Mouse (Mus musculus) G1E (cell line): ENCODE data around the gene Nobox. TPM values are rescaled to one million over a fixed set of nuclear protein-coding genes. Genes with fewer than 3 reads are reported as not detected.

Experiments used
- ATAC-seq: 2 replicates; pipeline ENCODE4 v1.8.0; 2016; ENCODE audit warnings: mild to moderate bottlenecking; ENCODE audit not compliant: insufficient number of reproducible peaks, poor library complexity, low FRiP score, severe bottlenecking; ENCODE audit errors: extremely low read depth
- DNase-seq: peaks from one replicate; pipeline ENCODE4 v3.0.0; 2012; ENCODE audit warnings: low spot score
- H3K27me3 ChIP-seq: 2 replicates; pipeline ENCODE4 v1.6.1; 2012; ENCODE audit warnings: mild to moderate bottlenecking, low read length, inconsistent platforms; ENCODE audit not compliant: insufficient read depth
- H3K36me3 ChIP-seq: replicated peaks from 2 replicates; pipeline ENCODE3; 2012; ENCODE audit warnings: mild to moderate bottlenecking, inconsistent platforms
- H3K4me1 ChIP-seq: 2 replicates; pipeline ENCODE4 v1.6.1; 2012; ENCODE audit warnings: low read depth, low read length, inconsistent platforms, mixed read lengths; ENCODE audit not compliant: insufficient read depth
- H3K4me3 ChIP-seq: 2 replicates; pipeline ENCODE4 v1.5.1; 2012; ENCODE audit warnings: low read depth, mild to moderate bottlenecking, inconsistent platforms, low read length, moderate library complexity, mixed read lengths
- H3K9me3 ChIP-seq: replicated peaks from 2 replicates; pipeline ENCODE4 v1.6.1; 2012; ENCODE audit warnings: inconsistent platforms
- CTCF ChIP-seq: IDR thresholded peaks from 2 replicates; pipeline ENCODE4 v1.5.1; 2012; ENCODE audit warnings: low read depth, low read length, inconsistent platforms, mixed read lengths
- GATA1 ChIP-seq: IDR thresholded peaks from 2 replicates; pipeline ENCODE4 v1.6.1; 2012; ENCODE audit warnings: borderline replicate concordance, low read length, inconsistent platforms, mixed read lengths
- GATA2 ChIP-seq: IDR thresholded peaks from 2 replicates; pipeline ENCODE4 v1.6.1; 2012; ENCODE audit warnings: low read depth, low read length, inconsistent platforms, borderline replicate concordance
- POLR2AphosphoS5 ChIP-seq: IDR thresholded peaks from 2 replicates; pipeline ENCODE4 v1.6.1; 2012; ENCODE audit warnings: low read depth, low read length, inconsistent platforms; ENCODE audit not compliant: insufficient replicate concordance
- TAL1 ChIP-seq: conservative IDR thresholded peaks from 2 replicates; pipeline ENCODE4 v1.6.1; 2012; ENCODE audit warnings: low read depth, low read length, inconsistent platforms, mixed read lengths
- polyA plus RNA-seq: library from polyadenylated mRNA; stranded (reverse); fragments of >175 nt; gene quantifications from 2 replicates; pipeline ENCODE4 v1.2.3, GENCODE M21; 2012
- total RNA-seq, 2 experiments: library from RNA; stranded (forward) in 1 of 2; stranded (reverse) in 1 of 2; fragments of 200-1000 nt in 1 of 2; fragments of >200 nt in 1 of 2; fragmentation: Nextera tagmentation in 1 of 2; gene quantifications; 2 replicates each; pipeline ENCODE4 v1.2.3; 2014 to 2017

The Nobox gene
- total and polyA plus RNA-seq, 3 experiments: 0.02 TPM; not detected in 2

- peaks cover 11% of the 10 kb centered on the region for H3K27me3 ChIP-seq
- no peaks in the 10 kb centered on the region for H3K36me3 ChIP-seq
- DNase-seq (no peak), ATAC-seq (no peak)
- H3K9me3 ChIP-seq: no peaks in the 10 kb centered on the region
- H3K4me3 ChIP-seq: no peak overlapping the region
- no peaks in the 10 kb centered on the region for H3K4me1 ChIP-seq
- TF ChIP-seq GATA2: no peak
- TF ChIP-seq TAL1: no peak
- no peak for TF ChIP-seq CTCF
- TF ChIP-seq POLR2AphosphoS5: no peak
- TF ChIP-seq GATA1: no peak
Observed at GRCm38 (mm10) chr6:43260756-43261155, 48.6 kb downstream of the Nobox start.

GRCm38 (mm10) chr6:43254193-43254926 lies 55.0 kb downstream of the Nobox start:
- Histone ChIP-seq H3K27me3 (no peaks in the 10 kb centered on the region), H3K36me3 (no peaks in the 10 kb centered on the region), H3K4me1 (no peaks in the 10 kb centered on the region), H3K9me3 (no peaks in the 10 kb centered on the region), H3K4me3 (no peak overlapping the region)
- no peak for TF ChIP-seq TAL1
- no peak for TF ChIP-seq GATA2
- TF ChIP-seq CTCF: no peak
- no peak for TF ChIP-seq GATA1
- no peak for TF ChIP-seq POLR2AphosphoS5
- DNase-seq (no peak), ATAC-seq (no peak)

Other genes starting within 250 kb of the Nobox start
- gene Olfr441, start 203.2 kb downstream of the Nobox start, total RNA-seq (2014; fragmentation: Nextera tagmentation): not detected in 2 replicates
- gene Olfr441, start 203.2 kb downstream of the Nobox start, total RNA-seq (2017): not detected in 2 replicates
- gene Olfr441, start 203.2 kb downstream of the Nobox start, polyA plus RNA-seq: not detected in 2 replicates
- gene Olfr237-ps1, start 163.0 kb downstream of the Nobox start, total RNA-seq (2014; fragmentation: Nextera tagmentation): not detected in 2 replicates
- gene Olfr237-ps1, start 163.0 kb downstream of the Nobox start, total RNA-seq (2017): 0.16 TPM in 1 of 2 replicates, not detected in the other
- gene Olfr237-ps1, start 163.0 kb downstream of the Nobox start, polyA plus RNA-seq: not detected in 2 replicates
- not detected in 2 replicates for gene Olfr437, start 146.3 kb downstream of the Nobox start, total RNA-seq (2014; fragmentation: Nextera tagmentation)
- 0.06 and 0.22 TPM in 2 replicates for gene Olfr437, start 146.3 kb downstream of the Nobox start, total RNA-seq (2017)
- gene Olfr437, start 146.3 kb downstream of the Nobox start, polyA plus RNA-seq: not detected in 2 replicates
- gene Olfr13, start 137.4 kb downstream of the Nobox start, total RNA-seq (2014; fragmentation: Nextera tagmentation): not detected in 2 replicates
- 0.22 TPM in 1 of 2 replicates, not detected in the other for gene Olfr13, start 137.4 kb downstream of the Nobox start, total RNA-seq (2017)
- not detected in 2 replicates for gene Olfr13, start 137.4 kb downstream of the Nobox start, polyA plus RNA-seq
- not detected in 2 replicates for gene Olfr435, start 112.4 kb downstream of the Nobox start, total RNA-seq (2014; fragmentation: Nextera tagmentation)
- gene Olfr435, start 112.4 kb downstream of the Nobox start, total RNA-seq (2017): 0.05 TPM in 1 of 2 replicates, not detected in the other
- not detected in 2 replicates for gene Olfr435, start 112.4 kb downstream of the Nobox start, polyA plus RNA-seq
- not detected in 2 replicates for gene Olfr434, start 96.5 kb downstream of the Nobox start, total RNA-seq (2014; fragmentation: Nextera tagmentation)
- not detected in 2 replicates for gene Olfr434, start 96.5 kb downstream of the Nobox start, total RNA-seq (2017)
- gene Olfr434, start 96.5 kb downstream of the Nobox start, polyA plus RNA-seq: not detected in 2 replicates
- not detected in 2 replicates for gene Olfr47, start 78.0 kb downstream of the Nobox start, total RNA-seq (2014; fragmentation: Nextera tagmentation)
- 0.33 TPM in 1 of 2 replicates, not detected in the other for gene Olfr47, start 78.0 kb downstream of the Nobox start, total RNA-seq (2017)
- not detected in 2 replicates for gene Olfr47, start 78.0 kb downstream of the Nobox start, polyA plus RNA-seq
- gene Arhgef5, start 44.0 kb downstream of the Nobox start, total RNA-seq (2014; fragmentation: Nextera tagmentation): not detected in 2 replicates
- gene Arhgef5, start 44.0 kb downstream of the Nobox start, total RNA-seq (2017): 0.12 and 1.1 TPM in 2 replicates
- not detected in 2 replicates for gene Arhgef5, start 44.0 kb downstream of the Nobox start, polyA plus RNA-seq